Mouse (Mus musculus): ENCODE data around the gene Pcsk7.

DNA sequence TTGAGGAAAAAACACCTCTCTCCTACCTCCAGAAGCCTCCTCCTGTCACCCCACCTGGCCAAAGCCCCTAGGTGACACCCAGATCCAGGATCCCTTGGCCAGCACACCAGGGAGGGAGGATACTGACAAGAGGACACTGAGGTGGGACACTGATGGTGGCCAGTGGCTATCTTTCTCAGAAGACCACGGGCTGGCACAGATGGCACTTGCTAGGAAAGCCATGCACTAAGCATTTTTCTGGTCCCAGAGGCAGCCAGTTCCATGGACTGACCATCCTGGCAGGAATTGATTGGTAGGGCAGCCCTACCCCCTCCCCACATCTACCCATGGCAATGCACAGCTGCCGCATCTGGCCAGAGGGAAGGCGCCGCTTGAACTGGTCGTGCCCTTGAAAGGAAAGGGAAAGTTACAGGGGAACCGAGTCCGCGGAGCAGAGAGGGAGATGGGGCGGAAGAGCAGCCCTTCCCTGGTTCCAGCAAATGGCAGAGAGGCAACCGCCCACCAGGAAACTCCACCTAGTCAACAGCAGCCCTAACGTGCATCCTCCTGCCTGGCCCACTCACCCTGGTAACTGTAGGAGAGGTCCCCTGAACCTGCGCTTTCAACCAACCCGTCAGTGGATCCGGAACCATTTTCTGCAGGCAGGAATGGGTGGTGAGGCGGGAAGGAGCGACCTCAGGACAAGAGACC, 40.0 kb downstream of the Pcsk7 start:
- no peak for TF ChIP-seq POLR2A (IDR thresholded peaks at IDR 0.05; ENCODE audit: borderline replicate concordance, insufficient read depth, low read length)
- no peak for TF ChIP-seq CTCF (IDR thresholded peaks at IDR 0.05; ENCODE audit: borderline replicate concordance, insufficient read depth, low read depth, low read length)
